Mouse (Mus musculus) gastrocnemius, adult 18-20 months (tissue): ENCODE data around the gene Itk. TPM values are rescaled to one million over a fixed set of nuclear protein-coding genes. Genes with fewer than 3 reads are reported as not detected.
"Not testable (repeated sequence)": the region's sequence is repeated elsewhere in the genome, so short reads cannot be mapped to it uniquely, and the experiment has no call there.

ENCODE experiments used
- DNase-seq: peaks from one replicate; pipeline ENCODE4 v3.0.0; 2021; ENCODE audit warnings: low spot score
- long read RNA-seq, 2 experiments: library from polyadenylated mRNA; stranded (forward); transcript quantifications; one replicate each; pipeline ENCODE4 v2.0.0; 2021
- total RNA-seq, 2 experiments: library from RNA; stranded (reverse); gene quantifications; 2 replicates each; pipeline ENCODE4 v1.2.3; 2021

The Itk gene
- total RNA-seq, result under 1 TPM in 1 of 2 experiments, not detected in 1; 0.17 TPM
- long read RNA-seq, experiment 1, result 0 reads
- long read RNA-seq, experiment 2, result 0 reads

GRCm38 (mm10) chr11:46389336-46390117, at the start of gene Itk:
Gene Itk, minus strand, starts transcription at chr11:46389515.
- no peak for DNase-seq

GRCm38 (mm10) chr11:46437459-46438000, 48.2 kb upstream of the Itk start:
- no peak for DNase-seq

- DNase-seq, result peak; percentile 96
Measured at GRCm38 (mm10) chr11:46436760-46437458, 47.6 kb upstream of the Itk start, which contains the start of gene Med7. Gene Med7, plus strand, starts transcription at chr11:46436925.

GRCm38 (mm10) chr11:46435363-46435762, 46.0 kb upstream of the Itk start:
- DNase-seq, result no peak

GRCm38 (mm10) chr11:46431129-46431528, 41.8 kb upstream of the Itk start:
- DNase-seq, result peak; percentile 66

GRCm38 (mm10) chr11:46430123-46430522, 40.8 kb upstream of the Itk start:
- no peak for DNase-seq

GRCm38 (mm10) chr11:46428131-46428530, 38.8 kb upstream of the Itk start:
- DNase-seq, result not testable (repeated sequence)

GRCm38 (mm10) chr11:46421086-46421888, 32.0 kb upstream of the Itk start:
- DNase-seq, result no peak

GRCm38 (mm10) chr11:46418860-46419259, 29.5 kb upstream of the Itk start:
- DNase-seq, result no peak

GRCm38 (mm10) chr11:46418438-46418837, 29.1 kb upstream of the Itk start:
- no peak for DNase-seq

GRCm38 (mm10) chr11:46410018-46410563, 20.8 kb upstream of the Itk start:
- DNase-seq, result no peak

GRCm38 (mm10) chr11:46406721-46407120, 17.4 kb upstream of the Itk start:
- no peak for DNase-seq

GRCm38 (mm10) chr11:46404986-46405385, 15.7 kb upstream of the Itk start:
- DNase-seq, result no peak

- no peak for DNase-seq
Measured at GRCm38 (mm10) chr11:46401555-46401954, 12.2 kb upstream of the Itk start.

GRCm38 (mm10) chr11:46398933-46399383, 9.6 kb upstream of the Itk start:
- no peak for DNase-seq

GRCm38 (mm10) chr11:46398473-46398872, 9.2 kb upstream of the Itk start:
- no peak for DNase-seq

- no peak for DNase-seq
Measured at GRCm38 (mm10) chr11:46397900-46398299, 8.6 kb upstream of the Itk start.

- no peak for DNase-seq
Measured at GRCm38 (mm10) chr11:46396860-46397179, 7.5 kb upstream of the Itk start.

GRCm38 (mm10) chr11:46396167-46396859, 7.0 kb upstream of the Itk start, which contains the start of gene Fam71b:
Gene Fam71b, plus strand, starts transcription at chr11:46396559.
- DNase-seq, result no peak

GRCm38 (mm10) chr11:46395698-46396097, 6.4 kb upstream of the Itk start:
- no peak for DNase-seq

GRCm38 (mm10) chr11:46395088-46395487, 5.8 kb upstream of the Itk start:
- DNase-seq, result no peak
